Mouse (Mus musculus) cerebellum, adult 9-10 months (tissue): ENCODE data around the gene Gcnt1.

ENCODE experiments used
- DNase-seq: peaks from one replicate; pipeline ENCODE4 v3.0.0; 2022

Gene Gcnt1

GRCm38 (mm10) chr19:17319770-17320169, 52.9 kb downstream of the Gcnt1 start:
- no peak for DNase-seq

- DNase-seq: no peak
Measured at GRCm38 (mm10) chr19:17318733-17319132, 53.9 kb downstream of the Gcnt1 start.

- DNase-seq: no peak
Measured at GRCm38 (mm10) chr19:17316311-17317003, 56.2 kb downstream of the Gcnt1 start.

GRCm38 (mm10) chr19:17314451-17314850, 58.2 kb downstream of the Gcnt1 start:
- DNase-seq: no peak

DNA sequence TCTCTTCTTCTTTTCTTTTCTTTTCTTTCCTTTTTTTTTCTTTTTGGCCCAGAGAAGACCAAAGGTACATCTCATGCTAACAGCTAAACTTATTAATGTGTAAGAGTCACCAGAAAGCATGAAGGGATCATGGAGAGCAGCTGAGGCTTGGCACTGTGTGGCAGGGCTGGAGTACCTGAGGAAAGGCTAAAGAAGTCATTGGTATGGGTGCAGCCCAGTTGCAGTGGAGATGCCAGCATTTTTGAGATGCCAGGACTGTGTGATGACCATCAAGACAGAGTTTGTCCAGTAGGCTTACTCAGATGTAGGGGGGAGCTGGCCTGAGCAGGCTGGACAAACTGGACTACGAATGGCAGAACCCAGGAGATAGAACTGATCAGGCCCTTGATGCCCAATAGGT, 58.9 kb downstream of the Gcnt1 start:
- no peak for DNase-seq

GRCm38 (mm10) chr19:17312671-17313180, 59.9 kb downstream of the Gcnt1 start:
- no peak for DNase-seq

- DNase-seq: no peak
Measured at GRCm38 (mm10) chr19:17311501-17311900, 61.1 kb downstream of the Gcnt1 start.

DNA sequence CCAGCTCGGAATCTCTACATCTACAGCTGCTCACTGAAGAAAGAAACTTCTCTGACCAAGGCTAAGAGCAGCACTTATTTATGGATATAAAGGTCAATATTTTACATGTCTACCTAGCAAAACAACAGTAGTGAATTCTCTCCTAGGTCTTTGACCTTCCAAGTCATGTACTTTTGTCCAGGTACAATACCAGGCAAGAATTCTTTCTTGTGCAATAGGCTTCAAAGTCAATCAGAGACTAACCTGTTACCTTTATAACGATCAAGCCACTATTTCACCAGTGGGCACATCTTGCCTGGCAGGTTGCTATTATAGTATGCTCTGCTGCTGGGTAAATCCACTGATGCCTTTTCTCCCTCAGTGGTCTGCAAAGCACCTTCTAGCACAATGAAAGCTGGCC, 61.6 kb downstream of the Gcnt1 start:
- no peak for DNase-seq

DNA sequence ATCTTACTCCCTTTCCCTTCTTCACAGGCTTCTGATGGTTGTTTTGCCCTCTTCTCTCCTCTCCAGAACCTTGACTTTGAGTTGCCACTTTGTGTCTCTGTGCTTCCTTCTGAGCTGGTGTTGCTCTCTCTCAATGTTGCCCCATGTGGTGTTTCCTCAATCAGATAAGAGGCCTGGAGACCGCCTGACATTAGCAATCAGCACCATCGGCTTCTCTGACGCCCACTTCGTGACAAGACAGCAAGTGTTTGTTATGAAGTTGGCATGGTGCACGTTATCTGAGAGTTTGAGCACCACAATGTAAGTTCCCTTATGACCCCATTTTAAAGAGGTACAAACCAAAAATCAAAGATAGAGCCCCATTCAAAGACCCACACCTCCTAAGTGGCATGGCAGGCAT, 76.6 kb downstream of the Gcnt1 start:
- no peak for DNase-seq

GRCm38 (mm10) chr19:17295211-17295766, 77.4 kb downstream of the Gcnt1 start:
- no peak for DNase-seq

DNA sequence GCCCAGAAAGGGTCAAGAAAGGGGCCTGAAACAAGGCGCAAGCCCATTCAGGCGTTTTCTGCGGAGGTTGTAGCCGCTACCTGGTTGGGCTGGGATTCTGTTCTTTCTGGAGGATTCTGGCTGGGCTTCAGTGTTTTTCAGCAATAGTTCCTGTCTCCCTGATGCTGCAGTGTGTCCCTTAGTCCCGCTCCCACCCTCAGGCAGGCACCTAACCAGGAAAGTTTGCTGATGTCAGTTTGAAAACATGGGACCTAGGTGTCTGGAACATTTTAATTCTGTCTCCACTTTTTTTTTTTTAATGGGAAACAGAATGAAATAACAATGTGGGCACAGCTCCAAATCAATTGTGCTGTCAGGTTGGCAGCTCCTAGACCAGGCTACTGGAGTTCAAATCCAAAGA, 78.5 kb downstream of the Gcnt1 start:
- DNase-seq: no peak

GRCm38 (mm10) chr19:17289526-17289925, 83.1 kb downstream of the Gcnt1 start:
- no peak for DNase-seq

DNA sequence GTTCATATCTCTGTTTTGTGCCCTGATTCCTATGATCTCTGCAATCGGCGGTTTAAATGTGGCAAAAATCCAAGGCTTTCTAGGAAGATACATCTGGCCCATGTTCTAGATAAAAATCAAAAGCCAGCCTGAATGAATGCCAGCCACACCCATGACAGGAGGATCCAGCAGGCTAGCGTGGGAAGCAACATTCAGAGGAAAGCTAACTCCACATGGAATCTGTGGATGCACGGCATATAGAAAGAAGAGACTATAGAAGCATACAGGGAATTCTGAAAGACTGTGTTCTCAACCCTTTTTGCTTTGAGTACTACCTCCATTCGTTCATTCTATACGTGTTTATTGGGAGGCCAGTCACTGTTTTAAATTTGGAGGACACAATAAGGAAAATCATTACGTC, 86.6 kb downstream of the Gcnt1 start:
- DNase-seq: no peak

DNA sequence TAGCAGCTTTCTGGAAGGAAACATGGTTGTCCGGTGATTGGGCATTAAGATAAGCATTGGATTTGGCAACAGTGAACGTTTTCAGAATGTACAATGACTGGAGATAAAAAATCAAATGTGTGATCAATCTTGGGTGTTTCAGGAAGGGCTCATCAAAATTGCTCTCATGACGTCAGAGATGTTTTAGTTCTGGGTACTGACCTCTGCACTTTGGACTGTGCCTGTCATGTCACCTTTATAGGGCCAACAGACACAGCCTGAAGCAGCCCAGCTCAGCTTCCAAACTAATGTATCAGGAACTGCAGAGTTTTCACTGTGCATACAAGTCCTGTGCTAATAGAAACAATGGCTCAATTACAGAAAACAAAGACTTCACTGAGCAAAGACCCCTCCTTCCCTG, 89.3 kb downstream of the Gcnt1 start:
- DNase-seq: no peak

DNA sequence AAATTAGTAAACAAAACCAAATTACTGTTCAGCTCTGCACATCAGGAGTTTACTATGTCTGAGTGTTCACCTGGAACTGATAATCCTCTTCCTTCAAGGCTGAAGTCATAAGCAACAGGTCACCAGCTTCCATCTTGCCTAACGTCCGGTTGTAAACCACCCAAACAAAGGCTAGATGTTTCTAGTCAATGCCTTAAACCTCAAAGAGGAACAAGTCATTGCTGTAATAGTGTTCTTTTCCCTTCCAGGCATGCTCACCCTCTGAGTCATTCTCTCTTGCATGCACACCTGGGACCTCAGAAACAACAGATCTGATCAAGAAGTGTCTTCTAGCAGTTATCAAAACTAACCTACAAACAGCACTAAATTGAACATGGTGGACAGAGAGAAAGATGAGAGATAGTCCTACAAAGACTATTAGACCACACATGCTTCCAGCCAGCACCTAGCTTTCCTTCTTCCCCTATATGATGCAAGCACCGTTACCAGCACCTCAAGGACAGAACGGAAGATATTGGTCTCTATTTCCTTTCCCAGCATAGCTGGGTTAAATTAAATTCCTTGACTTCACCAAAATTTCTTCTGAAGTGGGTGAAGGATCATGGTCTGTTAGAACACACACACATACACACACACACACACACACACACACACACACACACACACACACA, 94.1 kb downstream of the Gcnt1 start:
- DNase-seq: no peak
